8 mouse cellular contexts compared by ENCODE assay signal in genomic region chr12:102757689-102758402, GRCm38 (mm10). TPM values are rescaled to one million over a fixed set of nuclear protein-coding genes. Genes with fewer than 3 reads are reported as not detected.
DNase-seq lines count a peak whose midpoint lies in the region; ATAC-seq lines count a peak whose summit lies in the region.

Gene Gm28051, minus strand, starts transcription at chr12:102757765.
Gene Gon7, minus strand, starts transcription at chr12:102757803.
Gene Ubr7, plus strand, starts transcription at chr12:102757967.

- H3K36me3 ChIP-seq in intestine, embryonic 14.5 days (ENCODE audit: control insufficient read depth, insufficient read depth, low read length), result peaks cover 12% of the 10 kb centered on the region

- H3K4me3 ChIP-seq in intestine, embryonic 14.5 days (ENCODE audit: low read depth, low read length), result peak within 1 kb of the TSS; percentile 83

- under 1% methylated on average over 73 of the region's 73 CpGs for WGBS in intestine, embryonic 14.5 days

- peak; percentile 96 for ATAC-seq in intestine, embryonic 14.5 days (replicated peaks; ENCODE audit: low FRiP score, low TSS enrichment, low read depth)

- no peaks in the 10 kb centered on the region for H3K27me3 ChIP-seq in intestine, embryonic 14.5 days (replicated peaks; ENCODE audit: control insufficient read depth, insufficient read depth, low read length)

- intact Hi-C loops in left cerebral cortex, postnatal 14 days (cut with DNase I), result no loop called here

- peak within 1 kb of the TSS; percentile 74 for H3K9ac ChIP-seq in intestine, embryonic 14.5 days (ENCODE audit: low read length)

- H3K27ac ChIP-seq in intestine, embryonic 14.5 days (ENCODE audit: low read depth), result peak within 1 kb of the TSS; percentile 87

- DNase-seq in adrenal gland, adult 18-20 months (ENCODE audit: low spot score in 2 of 2), result peak; percentile 90 to 92
- DNase-seq in embryo, embryonic 11 days, result peak; percentile 99
- peak; percentile 96 for DNase-seq in gastrocnemius, postnatal 25 days
- peak; percentile 97 for DNase-seq in intestine, embryonic 14.5 days (ENCODE audit: low spot score)
- peak; percentile 97 to 98 for DNase-seq in left cerebral cortex, postnatal 14 days (ENCODE audit: low spot score in 2 of 2)
- peak; percentile 98 for DNase-seq in mesoderm, embryonic 11.5 days (ENCODE audit: low read depth, low spot score)
- peak; percentile 93 to 96 for DNase-seq in right cerebral cortex, postnatal 36 days (ENCODE audit: low spot score in 2 of 2)
- peak; percentile 97 for DNase-seq in yolk sac, embryonic 10.5 days (ENCODE audit: low spot score)

- no peaks in the 10 kb centered on the region for H3K9me3 ChIP-seq in intestine, embryonic 14.5 days (ENCODE audit: control insufficient read depth, low read length)

- H3K4me2 ChIP-seq in intestine, embryonic 14.5 days (ENCODE audit: low read length), result peak within 1 kb of the TSS; percentile 94

- peaks cover 10% of the 10 kb centered on the region; the same call in 1 of the 2 replicates for H3K4me1 ChIP-seq in intestine, embryonic 14.5 days (replicated peaks; ENCODE audit: control insufficient read depth, insufficient read depth, low read length)

RNA-seq across cellular contexts. Expression of gene Gm28051, which starts in this region (rescaled TPM):
- total RNA-seq in adrenal gland, adult 18-20 months (2021), result not detected
- total RNA-seq in gastrocnemius, postnatal 25 days (2021), result not detected
- polyA plus RNA-seq in intestine, embryonic 14.5 days (2014; fragmentation: Nextera tagmentation; extraction: Ambion mirVana), result not detected in 2 replicates
- not detected for total RNA-seq in left cerebral cortex, postnatal 14 days (2021)

RNA-seq across cellular contexts. Expression of gene Gon7, which starts in this region (rescaled TPM):
- total RNA-seq in adrenal gland, adult 18-20 months (2021), result 10 to 100 TPM; 15.8 to 20.9 TPM
- total RNA-seq in gastrocnemius, postnatal 25 days (2021), result 10 to 100 TPM in 1 of 2 experiments, 1 to 10 TPM in 1; 6.5 to 10.1 TPM
- 26.5 and 30.4 TPM in 2 replicates for polyA plus RNA-seq in intestine, embryonic 14.5 days (2014; fragmentation: Nextera tagmentation; extraction: Ambion mirVana)
- total RNA-seq in left cerebral cortex, postnatal 14 days (2021), result 10 to 100 TPM; 12.8 to 14.0 TPM

RNA-seq across cellular contexts. Expression of gene Ubr7, which starts in this region (rescaled TPM):
- 10 to 100 TPM; 32.6 to 33.2 TPM for total RNA-seq in adrenal gland, adult 18-20 months (2021)
- 10 to 100 TPM; 12.8 to 13.1 TPM for total RNA-seq in gastrocnemius, postnatal 25 days (2021)
- polyA plus RNA-seq in intestine, embryonic 14.5 days (2014; fragmentation: Nextera tagmentation; extraction: Ambion mirVana), result 45.7 and 50.9 TPM in 2 replicates
- 10 to 100 TPM; 33.4 to 34.5 TPM for total RNA-seq in left cerebral cortex, postnatal 14 days (2021)

Comparison
In these comparisons a context has a peak if more than half of its experiments do, and no peak if none do; other contexts are left out.
1. Peak in every context shown above with its lines: DNase-seq, ATAC-seq, H3K4me3 ChIP-seq and H3K27ac ChIP-seq.